Mouse (Mus musculus): Measurements from ENCODE around the gene Rasgrp3. TPM values are rescaled to one million over a fixed set of nuclear protein-coding genes. Genes with fewer than 3 reads are reported as not detected.
"Not testable (repeated sequence)": the region's sequence is repeated elsewhere in the genome, so short reads cannot be mapped to it uniquely, and the experiment has no call there.

The Rasgrp3 gene
- polyA plus RNA-seq, 1 experiment, result 0.60 TPM

- Histone ChIP-seq H3K27ac (ENCODE audit: insufficient read depth, low read length) (no peak overlapping the region), H3K9ac (ENCODE audit: low read depth, poor library complexity, severe bottlenecking) (no peak overlapping the region), H3K9me3 (replicated peaks; ENCODE audit: control insufficient read depth, insufficient read depth, low read length, poor library complexity, severe bottlenecking) (no peaks in the 10 kb centered on the region), H3K4me3 (ENCODE audit: low read depth, low read length) (no peak overlapping the region), H3K36me3 (ENCODE audit: control insufficient read depth, insufficient read depth, low read length, poor library complexity, severe bottlenecking) (no peaks in the 10 kb centered on the region), H3K27me3 (ENCODE audit: control insufficient read depth, insufficient read depth, low read length, poor library complexity, severe bottlenecking) (no peaks in the 10 kb centered on the region), H3K4me1 (ENCODE audit: control insufficient read depth, insufficient read depth, low read length) (peaks cover 1% of the 10 kb centered on the region)
- TF ChIP-seq EP300 (IDR thresholded peaks at IDR 0.05; ENCODE audit: insufficient read depth, low read depth, low read length) (no peak), CTCF (IDR thresholded peaks at IDR 0.05; ENCODE audit: low read depth, low read length) (no peak), POLR2A (IDR thresholded peaks at IDR 0.05; ENCODE audit: insufficient read depth, low read length) (no peak)
Measured at GRCm38 (mm10) chr17:75449022-75449421, 13.3 kb downstream of the Rasgrp3 start.

- TF ChIP-seq CTCF (IDR thresholded peaks at IDR 0.05; ENCODE audit: low read depth, low read length) (no peak), EP300 (IDR thresholded peaks at IDR 0.05; ENCODE audit: insufficient read depth, low read depth, low read length) (no peak), POLR2A (IDR thresholded peaks at IDR 0.05; ENCODE audit: insufficient read depth, low read length) (no peak)
- Histone ChIP-seq H3K4me1 (ENCODE audit: control insufficient read depth, insufficient read depth, low read length) (peaks cover 1% of the 10 kb centered on the region), H3K9me3 (replicated peaks; ENCODE audit: control insufficient read depth, insufficient read depth, low read length, poor library complexity, severe bottlenecking) (no peaks in the 10 kb centered on the region), H3K27me3 (ENCODE audit: control insufficient read depth, insufficient read depth, low read length, poor library complexity, severe bottlenecking) (no peaks in the 10 kb centered on the region), H3K27ac (ENCODE audit: insufficient read depth, low read length) (no peak overlapping the region), H3K9ac (ENCODE audit: low read depth, poor library complexity, severe bottlenecking) (no peak overlapping the region), H3K4me3 (ENCODE audit: low read depth, low read length) (no peak overlapping the region), H3K36me3 (ENCODE audit: control insufficient read depth, insufficient read depth, low read length, poor library complexity, severe bottlenecking) (no peaks in the 10 kb centered on the region)
Measured at GRCm38 (mm10) chr17:75452313-75452712, 16.6 kb downstream of the Rasgrp3 start.

- no peak overlapping the region for H3K27ac ChIP-seq (ENCODE audit: insufficient read depth, low read length)
- H3K27me3 ChIP-seq (ENCODE audit: control insufficient read depth, insufficient read depth, low read length, poor library complexity, severe bottlenecking), result no peaks in the 10 kb centered on the region
- no peak overlapping the region for H3K9ac ChIP-seq (ENCODE audit: low read depth, poor library complexity, severe bottlenecking)
- no peaks in the 10 kb centered on the region for H3K9me3 ChIP-seq (replicated peaks; ENCODE audit: control insufficient read depth, insufficient read depth, low read length, poor library complexity, severe bottlenecking)
- peaks cover 1% of the 10 kb centered on the region for H3K4me1 ChIP-seq (ENCODE audit: control insufficient read depth, insufficient read depth, low read length)
- no peaks in the 10 kb centered on the region for H3K36me3 ChIP-seq (ENCODE audit: control insufficient read depth, insufficient read depth, low read length, poor library complexity, severe bottlenecking)
- TF ChIP-seq EP300 (IDR thresholded peaks at IDR 0.05; ENCODE audit: insufficient read depth, low read depth, low read length) (no peak), CTCF (IDR thresholded peaks at IDR 0.05; ENCODE audit: low read depth, low read length) (no peak), POLR2A (IDR thresholded peaks at IDR 0.05; ENCODE audit: insufficient read depth, low read length) (no peak)
- H3K4me3 ChIP-seq (ENCODE audit: low read depth, low read length), result no peak overlapping the region
Measured at GRCm38 (mm10) chr17:75453639-75454038, 17.9 kb downstream of the Rasgrp3 start.

- not testable (repeated sequence) for H3K36me3 ChIP-seq (ENCODE audit: control insufficient read depth, insufficient read depth, low read length, poor library complexity, severe bottlenecking); H3K9me3 ChIP-seq (replicated peaks; ENCODE audit: control insufficient read depth, insufficient read depth, low read length, poor library complexity, severe bottlenecking); H3K27me3 ChIP-seq (ENCODE audit: control insufficient read depth, insufficient read depth, low read length, poor library complexity, severe bottlenecking); H3K4me3 ChIP-seq (ENCODE audit: low read depth, low read length); H3K4me1 ChIP-seq (ENCODE audit: control insufficient read depth, insufficient read depth, low read length); H3K9ac ChIP-seq (ENCODE audit: low read depth, poor library complexity, severe bottlenecking); H3K27ac ChIP-seq (ENCODE audit: insufficient read depth, low read length)
Measured at GRCm38 (mm10) chr17:75456096-75456495, 20.4 kb downstream of the Rasgrp3 start.

DNA sequence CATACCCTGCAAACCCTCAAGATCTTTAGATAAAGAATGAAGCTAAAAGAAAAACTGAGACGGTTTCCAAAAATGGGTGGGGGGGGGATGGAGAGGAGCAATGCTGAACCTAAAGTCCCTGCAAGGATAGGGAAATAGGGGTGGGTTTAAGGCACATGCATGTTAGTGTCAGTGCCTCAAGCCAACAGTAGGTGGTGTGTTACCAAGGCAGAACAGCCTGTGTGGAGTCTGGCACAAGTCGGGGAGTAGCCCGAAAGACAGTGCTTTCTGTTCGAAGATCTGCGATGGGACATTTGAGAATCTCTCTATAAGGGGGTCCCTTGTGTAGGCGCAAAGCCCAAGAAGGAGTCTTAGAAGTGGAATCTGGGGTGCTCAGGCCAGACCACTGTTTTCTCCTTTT is 24.9 kb downstream of the Rasgrp3 start:
- no peaks in the 10 kb centered on the region for H3K27me3 ChIP-seq (ENCODE audit: control insufficient read depth, insufficient read depth, low read length, poor library complexity, severe bottlenecking)
- H3K27ac ChIP-seq (ENCODE audit: insufficient read depth, low read length), result no peak overlapping the region
- H3K36me3 ChIP-seq (ENCODE audit: control insufficient read depth, insufficient read depth, low read length, poor library complexity, severe bottlenecking), result no peaks in the 10 kb centered on the region
- H3K4me3 ChIP-seq (ENCODE audit: low read depth, low read length), result no peak overlapping the region
- H3K4me1 ChIP-seq (ENCODE audit: control insufficient read depth, insufficient read depth, low read length), result no peaks in the 10 kb centered on the region
- H3K9me3 ChIP-seq (replicated peaks; ENCODE audit: control insufficient read depth, insufficient read depth, low read length, poor library complexity, severe bottlenecking), result no peaks in the 10 kb centered on the region; the same call in 1 of the 2 replicates
- H3K9ac ChIP-seq (ENCODE audit: low read depth, poor library complexity, severe bottlenecking), result no peak overlapping the region
- TF ChIP-seq CTCF (IDR thresholded peaks at IDR 0.05; ENCODE audit: low read depth, low read length) (no peak), POLR2A (IDR thresholded peaks at IDR 0.05; ENCODE audit: insufficient read depth, low read length) (no peak), EP300 (IDR thresholded peaks at IDR 0.05; ENCODE audit: insufficient read depth, low read depth, low read length) (no peak)

- Histone ChIP-seq H3K4me3 (ENCODE audit: low read depth, low read length) (no peak overlapping the region), H3K9ac (ENCODE audit: low read depth, poor library complexity, severe bottlenecking) (no peak overlapping the region), H3K27me3 (ENCODE audit: control insufficient read depth, insufficient read depth, low read length, poor library complexity, severe bottlenecking) (no peaks in the 10 kb centered on the region), H3K9me3 (replicated peaks; ENCODE audit: control insufficient read depth, insufficient read depth, low read length, poor library complexity, severe bottlenecking) (no peaks in the 10 kb centered on the region; the same call in 1 of the 2 replicates), H3K36me3 (ENCODE audit: control insufficient read depth, insufficient read depth, low read length, poor library complexity, severe bottlenecking) (no peaks in the 10 kb centered on the region), H3K27ac (ENCODE audit: insufficient read depth, low read length) (no peak overlapping the region), H3K4me1 (ENCODE audit: control insufficient read depth, insufficient read depth, low read length) (no peaks in the 10 kb centered on the region)
- no peak for TF ChIP-seq EP300 (IDR thresholded peaks at IDR 0.05; ENCODE audit: insufficient read depth, low read depth, low read length)
- no peak for TF ChIP-seq CTCF (IDR thresholded peaks at IDR 0.05; ENCODE audit: low read depth, low read length)
- no peak for TF ChIP-seq POLR2A (IDR thresholded peaks at IDR 0.05; ENCODE audit: insufficient read depth, low read length)
Measured at GRCm38 (mm10) chr17:75461771-75462170, 26.1 kb downstream of the Rasgrp3 start.

DNA sequence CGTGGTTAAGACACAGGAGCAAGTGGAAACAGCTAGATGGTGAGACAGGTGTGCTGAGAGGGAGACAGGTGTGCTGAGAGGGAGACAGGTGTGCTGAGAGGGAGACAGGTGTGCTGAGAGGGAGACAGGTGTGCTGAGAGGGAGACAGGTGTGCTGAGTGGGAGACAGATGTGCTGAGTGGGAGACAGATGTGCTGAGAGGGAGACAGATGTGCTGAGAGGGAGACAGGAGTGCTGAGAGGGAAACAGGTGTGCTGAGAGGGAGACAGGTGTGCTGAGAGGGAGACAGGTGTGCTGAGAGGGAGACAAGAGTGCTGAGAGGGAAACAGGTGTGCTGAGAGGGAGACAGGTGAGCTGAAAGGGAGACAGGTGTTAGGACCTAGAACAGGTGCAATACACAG is 27.5 kb downstream of the Rasgrp3 start:
- H3K27me3 ChIP-seq (ENCODE audit: control insufficient read depth, insufficient read depth, low read length, poor library complexity, severe bottlenecking); H3K9me3 ChIP-seq (replicated peaks; ENCODE audit: control insufficient read depth, insufficient read depth, low read length, poor library complexity, severe bottlenecking); H3K4me3 ChIP-seq (ENCODE audit: low read depth, low read length); H3K36me3 ChIP-seq (ENCODE audit: control insufficient read depth, insufficient read depth, low read length, poor library complexity, severe bottlenecking); H3K27ac ChIP-seq (ENCODE audit: insufficient read depth, low read length); H3K9ac ChIP-seq (ENCODE audit: low read depth, poor library complexity, severe bottlenecking); H3K4me1 ChIP-seq (ENCODE audit: control insufficient read depth, insufficient read depth, low read length): not testable (repeated sequence)
